Mouse (Mus musculus): ENCODE data around the gene Drd4.

Gene Drd4

DNA sequence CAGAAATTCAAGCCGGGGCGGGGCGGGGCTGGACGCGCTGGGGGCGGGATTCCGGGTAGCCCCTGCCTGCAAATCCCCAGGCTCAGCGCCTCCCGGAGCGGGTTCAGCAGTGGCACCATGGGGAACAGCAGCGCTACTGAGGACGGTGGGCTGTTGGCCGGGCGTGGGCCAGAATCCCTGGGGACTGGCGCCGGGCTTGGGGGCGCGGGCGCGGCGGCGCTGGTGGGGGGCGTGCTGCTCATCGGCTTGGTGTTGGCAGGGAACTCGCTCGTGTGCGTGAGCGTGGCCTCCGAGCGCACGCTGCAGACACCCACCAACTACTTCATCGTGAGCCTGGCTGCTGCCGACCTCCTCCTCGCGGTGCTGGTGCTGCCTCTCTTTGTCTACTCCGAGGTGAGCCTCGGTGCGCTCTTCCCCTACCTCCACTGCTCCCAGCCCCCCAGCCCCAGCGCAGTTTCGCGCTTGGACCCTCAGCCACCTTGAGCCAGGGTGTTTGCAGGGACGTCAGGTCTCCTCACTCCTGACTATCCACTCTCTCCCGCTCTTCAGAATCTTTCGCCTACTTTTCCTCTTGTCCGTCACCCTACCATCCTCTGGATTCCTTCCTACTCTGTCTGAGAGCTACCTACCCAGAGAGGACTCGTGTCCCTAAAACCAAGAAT, at the start of gene Drd4:
TSS of gene Drd4 (plus strand) at position 86 of the 662 bp plus-strand sequence.
- WGBS = 6% methylated on average over 38 of the region's 46 CpGs

DNA sequence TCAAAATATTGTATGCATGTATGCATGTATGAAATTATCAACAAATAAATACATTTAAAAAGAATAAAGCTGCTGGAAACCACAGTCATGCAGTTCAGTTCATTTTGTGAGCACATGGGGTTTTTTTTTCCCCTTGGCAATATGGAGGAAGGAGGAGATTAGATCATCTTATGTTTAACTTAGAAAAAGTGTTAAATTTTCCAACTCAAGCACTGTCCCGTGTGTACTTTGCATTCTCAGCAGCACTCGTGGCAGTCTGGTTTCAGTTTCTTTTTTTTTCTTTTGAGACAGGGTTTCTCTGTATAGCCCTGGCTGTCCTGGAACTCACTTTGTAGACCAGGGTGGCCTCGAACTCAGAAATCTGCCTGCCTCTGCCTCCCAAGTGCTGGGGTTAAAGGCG, 41.3 kb upstream of the Drd4 start:
- 75% methylated on average over 4 of the region's 4 CpGs for WGBS

GRCm38 (mm10) chr7:141256159-141256558, 35.6 kb upstream of the Drd4 start:
- WGBS = 87% methylated on average over 10 of the region's 10 CpGs

GRCm38 (mm10) chr7:141261480-141261879, 30.3 kb upstream of the Drd4 start:
- 88% methylated on average over 3 of the region's 3 CpGs for WGBS

GRCm38 (mm10) chr7:141263640-141264039, 28.2 kb upstream of the Drd4 start:
- WGBS = 91% methylated on average over 13 of the region's 13 CpGs

- WGBS = 82% methylated on average over 11 of the region's 11 CpGs
These were observed 27.6 kb upstream of the Drd4 start for GRCm38 (mm10) chr7:141264041-141264700.

DNA sequence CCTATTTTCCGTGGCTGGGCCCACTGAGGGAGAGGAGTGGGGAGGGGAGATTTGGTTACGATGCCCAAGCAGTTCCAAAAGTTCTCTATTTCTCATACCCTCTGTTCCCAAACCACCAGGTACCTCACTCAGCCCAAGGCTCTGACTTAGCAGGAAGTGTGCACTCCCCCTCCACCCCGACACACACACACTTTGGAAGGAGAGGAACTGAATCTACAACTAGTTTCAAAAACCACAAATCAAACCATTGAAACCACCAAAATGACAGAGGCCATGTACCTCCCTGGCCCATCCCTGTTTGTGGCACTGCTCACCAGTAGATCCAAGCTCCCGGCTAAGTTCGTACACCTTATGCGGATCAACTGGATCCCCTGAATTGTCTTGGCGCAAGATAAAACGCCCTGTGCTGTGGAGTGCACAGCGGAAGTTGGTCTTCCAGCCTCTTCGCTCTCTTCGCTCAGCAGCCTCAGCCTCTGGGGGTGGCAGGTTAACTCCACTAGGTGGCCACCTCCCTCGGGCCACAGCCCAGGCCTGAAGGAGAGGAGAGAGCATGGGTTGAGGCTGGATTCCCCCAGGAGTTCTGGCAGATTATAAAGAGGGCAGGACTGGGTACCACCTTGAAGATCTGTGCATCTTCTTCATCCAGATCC, 26.9 kb upstream of the Drd4 start:
- WGBS = 42% methylated on average over 12 of the region's 12 CpGs

- WGBS = 50% methylated on average over 11 of the region's 11 CpGs
These were observed 26.4 kb upstream of the Drd4 start for GRCm38 (mm10) chr7:141265411-141265738.

DNA sequence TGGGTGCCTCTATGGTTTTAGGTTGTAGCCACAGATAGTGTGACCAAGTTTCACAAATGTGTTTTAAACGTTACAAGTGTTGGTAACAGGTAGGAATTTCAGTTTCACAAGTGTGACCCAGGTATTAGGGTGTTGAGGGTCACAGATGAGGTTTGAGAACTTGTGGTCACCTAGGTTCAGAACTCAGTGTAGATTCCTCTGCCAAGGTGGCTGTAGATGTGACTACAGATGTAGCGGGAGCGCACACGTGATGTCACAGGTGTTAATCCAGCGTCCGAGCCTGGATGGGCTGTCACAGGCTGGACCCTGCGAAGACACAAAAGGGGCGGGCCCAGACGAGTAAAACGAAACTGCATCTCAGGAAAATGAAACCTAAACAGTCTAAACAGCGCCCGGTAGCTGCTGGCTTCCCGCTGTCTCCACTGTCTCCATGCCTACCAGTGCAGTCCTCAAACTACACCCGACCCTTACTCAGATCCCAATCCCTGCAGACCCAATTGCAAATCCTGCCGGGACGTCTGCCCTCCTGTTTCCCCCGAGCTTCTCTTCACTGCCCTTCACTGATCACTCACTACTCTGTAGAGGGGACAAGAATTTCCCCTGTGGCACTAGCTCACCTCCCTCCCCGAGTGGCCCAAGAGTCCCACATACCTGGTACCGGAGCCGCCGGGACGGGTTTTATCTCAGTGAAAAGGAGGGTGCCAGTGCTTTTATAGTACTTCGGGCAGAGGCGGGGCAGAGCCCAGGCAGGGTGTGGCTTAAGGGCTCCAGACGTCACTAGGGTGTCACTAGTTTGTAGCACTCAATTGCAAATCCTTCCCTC, 25.9 kb upstream of the Drd4 start, which contains the start of gene Irf7:
TSS of gene Irf7 (minus strand) at position 743 of the 823 bp plus-strand sequence.
- 9% methylated on average over 25 of the region's 25 CpGs for WGBS

DNA sequence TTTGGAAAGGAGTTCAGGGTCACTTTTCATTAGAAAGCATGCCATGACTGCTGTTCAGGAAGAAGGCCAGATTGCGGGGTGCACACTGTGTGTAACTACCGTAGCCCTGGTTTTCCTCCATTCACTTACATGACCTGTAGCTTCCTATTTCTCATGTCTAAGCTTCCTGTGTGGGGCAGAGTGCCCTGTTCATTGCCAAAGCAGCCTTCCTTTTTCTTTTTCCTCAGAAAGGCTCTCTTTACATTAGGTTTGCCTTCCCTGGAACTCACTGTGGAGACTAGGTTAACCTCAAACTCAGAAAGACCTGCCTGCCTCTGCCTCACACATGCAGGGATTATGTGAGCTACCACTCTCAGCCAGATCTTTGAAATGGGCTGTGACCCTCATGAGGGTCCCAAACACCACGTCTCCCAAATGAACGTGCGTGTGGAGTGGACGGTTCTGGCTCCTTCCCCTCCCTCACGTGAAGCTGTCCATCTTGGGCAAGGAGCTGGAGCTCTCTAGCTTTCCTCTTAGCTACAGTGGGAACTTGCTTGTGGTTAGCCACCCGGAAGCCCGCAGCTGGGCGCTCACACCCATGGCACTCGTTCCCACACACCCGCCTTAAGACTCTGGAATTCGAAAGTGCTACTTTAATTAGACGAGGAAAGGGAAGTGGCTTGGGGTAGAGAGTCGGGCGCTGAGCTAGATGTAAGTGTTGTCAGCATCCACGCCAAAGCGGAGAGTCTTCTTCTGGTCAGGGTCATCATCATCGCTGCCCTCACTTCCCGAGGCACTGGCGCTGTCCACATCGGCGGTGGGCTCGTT, 23.1 kb upstream of the Drd4 start:
- 65% methylated on average over 24 of the region's 24 CpGs for WGBS

DNA sequence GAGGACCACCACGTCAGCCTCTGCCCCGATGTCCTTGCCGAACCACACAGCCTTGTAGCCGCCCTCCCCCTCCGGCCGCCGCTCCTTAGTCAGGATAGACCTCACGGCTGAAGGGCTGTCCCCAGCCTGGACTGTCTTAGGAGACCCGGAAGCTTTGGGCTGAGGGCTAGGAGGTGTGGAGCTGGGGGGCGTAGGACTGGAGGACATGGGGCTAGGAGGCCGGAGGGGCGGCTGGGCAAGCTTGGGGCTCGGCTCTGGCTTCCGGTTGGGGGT, 22.6 kb upstream of the Drd4 start:
- WGBS = 87% methylated on average over 14 of the region's 14 CpGs

- WGBS = 87% methylated on average over 3 of the region's 3 CpGs
These were observed 21.2 kb upstream of the Drd4 start for GRCm38 (mm10) chr7:141270631-141271030.

GRCm38 (mm10) chr7:141275356-141275755, 16.4 kb upstream of the Drd4 start:
- 91% methylated on average over 9 of the region's 9 CpGs for WGBS

GRCm38 (mm10) chr7:141276546-141276945, 15.3 kb upstream of the Drd4 start, which contains the start of gene Cdhr5:
TSS of gene Cdhr5 (minus strand) at chr7:141276786.
- 83% methylated on average over 11 of the region's 11 CpGs for WGBS

DNA sequence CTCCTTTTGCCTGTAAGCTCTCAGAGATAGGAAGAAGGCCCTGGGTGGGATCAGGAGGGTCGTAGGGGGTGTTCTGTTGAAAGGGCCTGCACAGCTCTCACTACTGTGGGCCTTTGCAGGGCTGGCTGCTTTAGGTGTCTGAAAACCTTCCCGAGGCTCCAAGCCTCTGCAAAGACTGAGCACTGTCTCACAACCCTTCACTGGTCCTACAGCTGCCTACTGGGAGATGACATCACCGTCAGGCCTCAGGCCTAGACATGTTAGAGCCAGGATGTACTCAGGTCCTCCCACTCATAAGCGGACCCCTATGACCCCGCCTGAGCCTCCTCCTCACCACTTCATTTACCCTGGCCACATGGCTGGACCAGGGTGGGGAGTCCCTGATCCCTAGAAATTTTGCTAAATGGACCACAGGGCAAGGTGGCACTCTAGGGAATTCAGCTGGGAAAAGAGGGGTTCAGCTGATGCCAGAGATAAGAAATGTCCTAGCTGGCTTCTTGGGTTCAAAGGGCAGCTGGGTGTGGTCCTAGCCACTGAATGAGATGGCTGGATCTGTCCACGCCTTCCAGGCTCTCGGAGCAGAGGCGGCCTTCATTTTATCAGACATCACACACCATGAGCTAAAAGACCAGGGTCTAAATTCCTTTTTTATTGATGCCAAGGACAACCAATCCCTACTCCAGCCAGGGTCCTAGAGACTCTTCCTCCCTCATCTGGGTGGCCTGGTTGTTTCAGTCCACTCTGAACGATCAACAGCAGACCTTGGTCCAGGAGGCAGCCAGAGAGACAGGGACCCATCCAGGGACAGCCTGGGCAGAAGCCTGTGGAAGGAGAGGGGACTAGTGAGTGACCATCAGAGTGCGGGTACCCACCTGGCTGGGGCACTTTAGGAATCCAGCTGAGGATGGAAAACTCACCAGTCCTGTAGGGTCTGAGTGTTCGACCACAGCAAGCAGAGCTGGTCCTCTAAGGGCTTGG, 13.8 kb upstream of the Drd4 start:
- WGBS = 92% methylated on average over 11 of the region's 11 CpGs

GRCm38 (mm10) chr7:141278766-141279590, 12.8 kb upstream of the Drd4 start, which contains the start of gene Sct:
TSS of gene Sct (minus strand) at chr7:141279133.
- WGBS = 7% methylated on average over 46 of the region's 46 CpGs

DNA sequence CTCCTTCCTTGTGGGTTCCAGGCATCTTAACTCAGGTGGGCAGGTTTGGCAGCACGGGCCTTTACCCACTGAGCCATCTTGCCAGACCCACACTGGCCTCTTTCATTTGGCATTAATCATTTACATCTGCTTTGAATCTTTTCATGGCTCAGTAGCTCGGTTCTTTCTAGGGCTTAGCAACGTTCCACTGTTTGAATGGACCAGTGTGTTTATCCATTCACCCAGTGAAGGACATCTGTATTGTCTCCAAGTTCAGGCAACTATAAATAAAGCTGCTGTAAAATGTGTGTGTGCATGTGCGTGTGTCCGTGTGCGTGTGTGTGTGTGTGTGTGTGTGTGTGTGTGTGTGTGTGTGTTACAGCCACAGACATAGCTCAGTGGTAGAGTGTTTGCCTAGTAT, 10.4 kb upstream of the Drd4 start:
- WGBS = 64% methylated on average over 6 of the region's 6 CpGs

- WGBS = 72% methylated on average over 4 of the region's 4 CpGs
These were observed 9.1 kb upstream of the Drd4 start for GRCm38 (mm10) chr7:141282756-141283155.

GRCm38 (mm10) chr7:141288042-141288441, 3.8 kb upstream of the Drd4 start:
- WGBS = 90% methylated on average over 3 of the region's 3 CpGs
